Mouse (Mus musculus): ENCODE measurements at regions not wholly inside any gene's neighbourhood (a gene's known extent, or its start where the extent isn't known, plus 50 kb on each side); places are given as distances from the start of the nearest gene placed in this dataset.

GRCm38 (mm10) chr10:30132243-30132642, 68.1 kb downstream of the Cenpw start:
- Histone ChIP-seq H3K4me1 (ENCODE audit: control insufficient read depth, insufficient read depth, low read length) (no peaks in the 10 kb centered on the region), H3K9me3 (replicated peaks; ENCODE audit: control insufficient read depth, low read length) (no peaks in the 10 kb centered on the region), H3K9ac (ENCODE audit: low read length) (no peak overlapping the region), H3K27me3 (replicated peaks; ENCODE audit: control insufficient read depth, insufficient read depth, low read length) (no peaks in the 10 kb centered on the region), H3K4me2 (ENCODE audit: low read length) (no peak overlapping the region), H3K36me3 (ENCODE audit: control insufficient read depth, insufficient read depth, low read length) (no peaks in the 10 kb centered on the region), H3K27ac (ENCODE audit: low read depth, low read length) (no peak overlapping the region), H3K4me3 (ENCODE audit: low read depth, low read length) (no peak overlapping the region)
- no peak for ATAC-seq
- no peak for DNase-seq (ENCODE audit: low spot score)

GRCm38 (mm10) chr10:30110341-30110740, 90.0 kb downstream of the Cenpw start:
- ATAC-seq, result no peak
- no peak overlapping the region for H3K4me3 ChIP-seq (ENCODE audit: low read depth, low read length)
- 74% methylated on average over 3 of the region's 3 CpGs for WGBS

GRCm38 (mm10) chr10:30102443-30102842, 97.9 kb downstream of the Cenpw start:
- Histone ChIP-seq H3K4me3 (ENCODE audit: low read depth, low read length) (no peak overlapping the region), H3K4me1 (ENCODE audit: control insufficient read depth, insufficient read depth, low read length) (no peaks in the 10 kb centered on the region), H3K27ac (ENCODE audit: low read depth, low read length) (no peak overlapping the region), H3K9me3 (replicated peaks; ENCODE audit: control insufficient read depth, low read length) (no peaks in the 10 kb centered on the region), H3K4me2 (ENCODE audit: low read length) (no peak overlapping the region), H3K36me3 (ENCODE audit: control insufficient read depth, insufficient read depth, low read length) (no peaks in the 10 kb centered on the region), H3K9ac (ENCODE audit: low read length) (no peak overlapping the region), H3K27me3 (replicated peaks; ENCODE audit: control insufficient read depth, insufficient read depth, low read length) (no peaks in the 10 kb centered on the region)
- DNase-seq (ENCODE audit: low spot score) (no peak), ATAC-seq (no peak)

More at GRCm38 (mm10) chr10:30110341-30110740, 90.0 kb downstream of the Cenpw start:
- Histone ChIP-seq H3K4me2 (ENCODE audit: low read length) (no peak overlapping the region), H3K36me3 (ENCODE audit: control insufficient read depth, insufficient read depth, low read length) (no peaks in the 10 kb centered on the region), H3K27ac (ENCODE audit: low read depth, low read length) (no peak overlapping the region), H3K4me1 (ENCODE audit: control insufficient read depth, insufficient read depth, low read length) (no peaks in the 10 kb centered on the region), H3K27me3 (replicated peaks; ENCODE audit: control insufficient read depth, insufficient read depth, low read length) (no peaks in the 10 kb centered on the region), H3K9ac (ENCODE audit: low read length) (no peak overlapping the region), H3K9me3 (replicated peaks; ENCODE audit: control insufficient read depth, low read length) (no peaks in the 10 kb centered on the region)
- DNase-seq (ENCODE audit: low spot score), result no peak

GRCm38 (mm10) chr10:30094603-30095002, 105.8 kb downstream of the Cenpw start:
- DNase-seq (ENCODE audit: low spot score), result peak; percentile 20

GRCm38 (mm10) chr10:30091549-30091948, 108.8 kb downstream of the Cenpw start:
- ATAC-seq, result peak; percentile 33; the same call in 1 of the 2 replicates
- no peak overlapping the region for H3K27ac ChIP-seq (ENCODE audit: low read depth, low read length)
- peak; percentile 35 for DNase-seq (ENCODE audit: low spot score)
- H3K27me3 ChIP-seq (replicated peaks; ENCODE audit: control insufficient read depth, insufficient read depth, low read length), result no peaks in the 10 kb centered on the region
- no peak overlapping the region for H3K9ac ChIP-seq (ENCODE audit: low read length)
- no peak overlapping the region for H3K4me2 ChIP-seq (ENCODE audit: low read length)
- H3K36me3 ChIP-seq (ENCODE audit: control insufficient read depth, insufficient read depth, low read length), result no peaks in the 10 kb centered on the region
- H3K4me3 ChIP-seq (ENCODE audit: low read depth, low read length), result no peak overlapping the region
- 0% methylated on average over 1 of the region's 1 CpGs for WGBS
- H3K9me3 ChIP-seq (replicated peaks; ENCODE audit: control insufficient read depth, low read length), result no peaks in the 10 kb centered on the region
- H3K4me1 ChIP-seq (ENCODE audit: control insufficient read depth, insufficient read depth, low read length), result no peaks in the 10 kb centered on the region

More at GRCm38 (mm10) chr10:30094603-30095002, 105.8 kb downstream of the Cenpw start:
- Histone ChIP-seq H3K9me3 (replicated peaks; ENCODE audit: control insufficient read depth, low read length) (no peaks in the 10 kb centered on the region), H3K4me2 (ENCODE audit: low read length) (no peak overlapping the region), H3K27me3 (replicated peaks; ENCODE audit: control insufficient read depth, insufficient read depth, low read length) (no peaks in the 10 kb centered on the region), H3K4me3 (ENCODE audit: low read depth, low read length) (no peak overlapping the region), H3K27ac (ENCODE audit: low read depth, low read length) (no peak overlapping the region; the same call in 1 of the 2 replicates), H3K9ac (ENCODE audit: low read length) (no peak overlapping the region), H3K36me3 (ENCODE audit: control insufficient read depth, insufficient read depth, low read length) (no peaks in the 10 kb centered on the region), H3K4me1 (ENCODE audit: control insufficient read depth, insufficient read depth, low read length) (no peaks in the 10 kb centered on the region)
- no peak for ATAC-seq

- peak; percentile 36 for DNase-seq (ENCODE audit: low spot score)
Observed at GRCm38 (mm10) chr10:30089406-30089805, 111.0 kb downstream of the Cenpw start.

GRCm38 (mm10) chr10:30085059-30085458, 115.3 kb downstream of the Cenpw start:
- no peak for DNase-seq (ENCODE audit: low spot score)
- no peaks in the 10 kb centered on the region for H3K27me3 ChIP-seq (replicated peaks; ENCODE audit: control insufficient read depth, insufficient read depth, low read length)
- H3K4me3 ChIP-seq (ENCODE audit: low read depth, low read length), result no peak overlapping the region
- no peak for ATAC-seq
- H3K27ac ChIP-seq (ENCODE audit: low read depth, low read length), result no peak overlapping the region
- no peak overlapping the region for H3K9ac ChIP-seq (ENCODE audit: low read length)
- H3K36me3 ChIP-seq (ENCODE audit: control insufficient read depth, insufficient read depth, low read length), result no peaks in the 10 kb centered on the region
- H3K4me2 ChIP-seq (ENCODE audit: low read length), result no peak overlapping the region
- 93% methylated on average over 5 of the region's 5 CpGs for WGBS
- H3K4me1 ChIP-seq (ENCODE audit: control insufficient read depth, insufficient read depth, low read length), result no peaks in the 10 kb centered on the region
- no peaks in the 10 kb centered on the region for H3K9me3 ChIP-seq (replicated peaks; ENCODE audit: control insufficient read depth, low read length)

More at GRCm38 (mm10) chr10:30089406-30089805, 111.0 kb downstream of the Cenpw start:
- no peak overlapping the region for H3K4me3 ChIP-seq (ENCODE audit: low read depth, low read length)
- H3K4me1 ChIP-seq (ENCODE audit: control insufficient read depth, insufficient read depth, low read length), result no peaks in the 10 kb centered on the region
- H3K36me3 ChIP-seq (ENCODE audit: control insufficient read depth, insufficient read depth, low read length), result no peaks in the 10 kb centered on the region
- no peak overlapping the region for H3K4me2 ChIP-seq (ENCODE audit: low read length)
- H3K27ac ChIP-seq (ENCODE audit: low read depth, low read length), result no peak overlapping the region
- H3K9me3 ChIP-seq (replicated peaks; ENCODE audit: control insufficient read depth, low read length), result no peaks in the 10 kb centered on the region
- no peaks in the 10 kb centered on the region for H3K27me3 ChIP-seq (replicated peaks; ENCODE audit: control insufficient read depth, insufficient read depth, low read length)
- ATAC-seq, result peak; percentile 68; the same call in 1 of the 2 replicates
- WGBS, result 60% methylated on average over 7 of the region's 7 CpGs
- H3K9ac ChIP-seq (ENCODE audit: low read length), result no peak overlapping the region

GRCm38 (mm10) chr10:30066692-30067091, 133.7 kb downstream of the Cenpw start:
- no peaks in the 10 kb centered on the region for H3K4me1 ChIP-seq (ENCODE audit: control insufficient read depth, insufficient read depth, low read length)
- no peaks in the 10 kb centered on the region for H3K36me3 ChIP-seq (ENCODE audit: control insufficient read depth, insufficient read depth, low read length)
- no peaks in the 10 kb centered on the region for H3K9me3 ChIP-seq (replicated peaks; ENCODE audit: control insufficient read depth, low read length)
- DNase-seq (ENCODE audit: low spot score), result no peak
- no peak overlapping the region for H3K4me3 ChIP-seq (ENCODE audit: low read depth, low read length)
- no peak overlapping the region for H3K27ac ChIP-seq (ENCODE audit: low read depth, low read length)
- no peak for ATAC-seq
- H3K4me2 ChIP-seq (ENCODE audit: low read length), result no peak overlapping the region
- no peaks in the 10 kb centered on the region for H3K27me3 ChIP-seq (replicated peaks; ENCODE audit: control insufficient read depth, insufficient read depth, low read length)
- 88% methylated on average over 2 of the region's 2 CpGs for WGBS
- H3K9ac ChIP-seq (ENCODE audit: low read length), result no peak overlapping the region

- Histone ChIP-seq H3K9me3 (replicated peaks; ENCODE audit: control insufficient read depth, low read length) (no peaks in the 10 kb centered on the region), H3K27me3 (replicated peaks; ENCODE audit: control insufficient read depth, insufficient read depth, low read length) (no peaks in the 10 kb centered on the region), H3K36me3 (ENCODE audit: control insufficient read depth, insufficient read depth, low read length) (no peaks in the 10 kb centered on the region), H3K9ac (ENCODE audit: low read length) (no peak overlapping the region), H3K27ac (ENCODE audit: low read depth, low read length) (no peak overlapping the region), H3K4me1 (ENCODE audit: control insufficient read depth, insufficient read depth, low read length) (no peaks in the 10 kb centered on the region), H3K4me3 (ENCODE audit: low read depth, low read length) (no peak overlapping the region), H3K4me2 (ENCODE audit: low read length) (no peak overlapping the region)
- WGBS, result 73% methylated on average over 4 of the region's 4 CpGs
- DNase-seq (ENCODE audit: low spot score), result peak; percentile 12
- no peak for ATAC-seq
Observed at GRCm38 (mm10) chr10:30030621-30031020, 169.7 kb downstream of the Cenpw start.

All from forebrain, embryonic 14.5 days (tissue).